Mouse (Mus musculus): Measurements from ENCODE around the gene Caln1.

Gene Caln1

GRCm38 (mm10) chr5:130820661-130821060 lies 451.4 kb downstream of the Caln1 start:
- no peak for DNase-seq

GRCm38 (mm10) chr5:130825797-130826196 lies 456.5 kb downstream of the Caln1 start:
- DNase-seq: no peak

- DNase-seq: no peak
Measured at GRCm38 (mm10) chr5:130848562-130848961, 479.3 kb downstream of the Caln1 start.

DNA sequence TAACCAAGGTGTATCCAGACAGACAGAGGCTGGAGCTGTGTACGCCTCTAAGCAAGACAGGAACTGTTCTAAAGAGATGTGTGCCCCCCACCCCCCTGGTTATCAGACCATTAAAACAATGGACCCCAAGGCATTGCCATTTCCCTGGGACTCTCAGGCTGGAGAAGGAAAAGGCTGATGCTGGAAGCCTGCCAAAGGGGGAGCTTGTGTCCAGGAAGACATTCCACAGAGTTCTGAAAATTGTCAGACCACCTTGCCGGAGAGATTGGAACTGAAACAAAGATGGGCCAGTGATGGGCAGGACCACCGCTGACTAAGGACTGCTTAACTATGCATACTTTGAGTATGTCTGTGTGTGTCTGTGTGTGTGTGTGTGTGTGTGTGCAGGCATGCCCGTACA lies 480.4 kb downstream of the Caln1 start:
- no peak for DNase-seq

GRCm38 (mm10) chr5:130852182-130852581 lies 482.9 kb downstream of the Caln1 start:
- DNase-seq: no peak

DNA sequence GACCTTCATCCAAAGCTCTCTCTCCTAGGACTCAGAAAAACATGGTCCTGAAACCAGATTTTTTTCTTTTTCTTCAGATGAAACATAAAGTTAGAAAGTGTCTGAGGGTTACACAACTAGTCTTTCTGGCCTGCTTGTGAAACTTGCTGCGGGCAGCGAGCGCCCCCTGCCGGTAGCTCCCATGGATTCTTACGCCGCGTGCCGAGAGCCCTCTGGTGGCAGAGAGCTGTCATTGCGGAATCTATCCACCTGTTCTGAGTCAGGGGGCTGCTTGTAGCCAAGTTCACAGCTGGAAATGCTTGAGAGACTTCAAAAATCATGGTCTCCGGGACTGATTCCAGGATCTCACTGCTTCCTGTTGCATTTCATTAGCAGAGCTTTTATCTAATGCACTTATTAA lies 484.1 kb downstream of the Caln1 start:
- peak; percentile 92 for DNase-seq

DNA sequence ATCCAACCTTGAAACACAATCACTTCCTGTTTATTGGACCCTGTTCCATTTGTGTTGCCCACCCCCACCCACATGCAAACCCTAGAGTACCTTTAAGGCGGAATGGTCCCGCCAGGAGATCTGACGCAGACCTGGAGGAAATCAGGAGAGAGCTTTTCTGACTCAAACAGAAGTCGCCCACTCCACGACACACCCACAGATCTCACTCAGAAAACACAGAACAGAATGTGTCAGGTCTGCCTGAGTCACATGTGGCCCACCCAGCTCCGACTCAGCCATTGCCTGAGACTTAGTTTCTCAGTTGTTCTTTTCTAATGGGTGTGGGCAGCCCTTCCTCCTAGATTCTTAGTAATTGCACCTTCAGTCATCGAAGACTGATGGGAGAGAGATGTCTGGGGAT lies 485.2 kb downstream of the Caln1 start:
- DNase-seq: no peak

DNA sequence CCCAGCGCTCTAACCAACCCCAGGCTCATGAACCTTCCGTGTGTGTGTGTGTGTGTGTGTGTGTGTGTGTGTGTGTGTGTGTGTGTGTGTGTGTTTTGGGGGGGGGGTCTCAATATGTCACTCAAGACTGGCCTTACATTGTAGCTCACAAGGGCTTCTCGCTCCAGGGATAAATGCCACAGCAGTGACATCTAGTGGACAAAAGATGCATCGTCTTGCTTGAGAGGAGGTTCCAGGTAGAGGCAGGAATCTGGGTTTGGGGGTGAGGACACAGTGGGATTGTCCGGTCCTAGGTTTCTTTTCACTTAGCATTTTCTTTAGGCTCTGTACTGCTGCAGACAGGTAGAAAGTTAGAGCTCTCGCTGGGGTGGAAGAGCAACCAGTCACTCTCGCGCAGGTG lies 488.9 kb downstream of the Caln1 start:
- DNase-seq: no peak

GRCm38 (mm10) chr5:130858706-130859105 lies 489.5 kb downstream of the Caln1 start:
- DNase-seq: no peak

DNA sequence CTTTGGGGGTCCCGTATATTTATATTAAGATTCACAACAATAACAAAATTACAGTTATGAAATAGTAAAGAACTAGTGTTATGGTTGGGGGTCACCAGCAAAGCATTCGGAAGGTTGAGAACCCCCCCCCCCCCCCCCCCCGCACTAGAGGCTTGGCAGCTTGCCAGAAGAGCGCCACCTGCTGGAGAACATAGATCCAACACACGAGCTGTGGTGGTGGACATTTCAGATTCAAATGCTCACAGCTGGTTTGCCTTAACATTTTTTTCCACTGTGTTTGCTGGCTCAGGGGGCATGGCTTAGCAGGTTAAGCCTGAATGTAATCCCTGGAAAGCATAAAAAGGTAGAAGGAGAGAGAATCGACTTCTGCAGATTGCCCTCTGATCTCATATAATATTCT lies 490.5 kb downstream of the Caln1 start:
- no peak for DNase-seq

DNA sequence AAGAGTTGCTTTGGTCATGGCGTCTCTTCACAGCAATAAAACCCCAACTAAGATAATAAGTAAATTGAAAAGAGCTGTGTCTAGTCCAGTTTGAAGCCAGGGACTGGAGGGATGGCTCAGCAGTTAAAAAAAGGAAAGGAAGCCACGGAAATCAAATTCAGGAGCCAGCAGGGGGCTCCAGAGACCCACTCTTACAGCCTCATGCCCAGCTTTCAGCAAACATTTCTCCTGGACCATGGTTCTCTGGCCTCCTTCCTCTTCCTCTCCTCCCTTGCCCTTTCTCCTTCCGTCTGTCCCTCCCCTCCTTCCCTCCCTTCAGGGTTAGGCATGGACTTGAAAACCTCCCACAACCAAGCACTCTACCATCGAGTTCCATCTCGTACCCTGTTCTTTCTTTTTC lies 493.0 kb downstream of the Caln1 start:
- no peak for DNase-seq

- no peak for DNase-seq
Measured at GRCm38 (mm10) chr5:130869869-130870268, 500.6 kb downstream of the Caln1 start.

DNA sequence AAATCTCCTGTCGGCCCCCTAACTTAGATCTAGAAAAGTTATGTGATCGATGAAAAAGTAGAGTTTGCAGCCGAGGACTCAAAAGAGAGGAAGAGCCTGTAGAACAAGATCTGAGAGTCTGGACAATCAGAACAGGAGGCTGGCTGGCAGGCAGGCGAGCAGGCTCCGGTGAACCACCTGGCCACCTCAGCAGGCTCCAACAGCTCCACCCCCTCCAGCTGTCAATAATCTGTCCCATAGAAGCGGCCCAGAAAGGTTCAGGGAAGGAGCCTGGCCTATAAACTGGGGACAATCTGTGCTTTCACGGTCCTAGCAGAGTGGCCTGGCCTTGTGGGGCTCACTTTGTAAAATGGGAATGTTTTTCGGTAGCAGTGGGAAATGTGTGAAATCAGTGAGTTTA lies 501.8 kb downstream of the Caln1 start:
- no peak for DNase-seq

GRCm38 (mm10) chr5:130875391-130875790 lies 506.1 kb downstream of the Caln1 start:
- DNase-seq: no peak

GRCm38 (mm10) chr5:130880331-130880730 lies 511.1 kb downstream of the Caln1 start:
- no peak for DNase-seq

DNA sequence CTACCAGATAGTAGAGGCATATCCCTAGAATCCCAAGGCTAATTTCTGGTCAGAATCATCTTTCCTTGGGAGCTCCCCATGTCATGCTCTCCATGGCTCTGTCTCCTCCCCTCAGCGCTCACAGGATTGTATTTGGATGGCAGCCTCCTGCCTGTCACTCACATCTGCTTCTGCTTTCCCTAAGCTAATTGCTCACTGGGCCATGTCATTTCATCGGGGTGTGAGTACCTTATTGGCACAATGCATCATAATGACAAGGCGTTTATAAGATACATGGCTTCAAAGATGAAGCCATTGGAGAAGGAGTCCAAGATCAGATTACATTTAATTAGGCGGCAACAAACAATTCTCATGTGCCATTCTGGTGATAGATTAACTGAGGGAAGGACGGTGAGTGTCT lies 522.5 kb downstream of the Caln1 start:
- DNase-seq: no peak

DNA sequence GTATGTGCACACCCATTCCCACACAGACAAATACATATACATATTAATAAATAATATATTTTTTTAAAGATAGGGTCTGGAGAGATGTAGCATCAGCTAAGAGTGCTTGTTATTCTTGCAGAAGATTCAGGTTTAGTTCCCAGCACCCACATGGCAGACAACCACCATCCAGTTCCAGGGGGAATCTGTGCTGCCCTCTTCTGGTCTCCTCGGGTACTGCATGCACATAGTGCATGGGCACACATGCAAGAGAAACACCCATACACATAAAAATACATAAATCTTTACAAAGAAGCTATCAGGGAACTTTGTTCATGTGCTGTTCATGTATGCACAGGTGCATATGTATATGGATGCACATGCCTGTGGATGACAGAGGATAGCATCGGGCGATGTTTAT lies 526.7 kb downstream of the Caln1 start:
- no peak for DNase-seq

Data from heart, adult 11 months (tissue).